Mouse (Mus musculus) heart, embryonic 10.5 days (tissue): ENCODE data around the gene Cdk5rap1. TPM values are rescaled to one million over a fixed set of nuclear protein-coding genes. Genes with fewer than 3 reads are reported as not detected.

Experiments used
- DNase-seq: peaks from one replicate; pipeline ENCODE4 v3.0.0-alpha.2; 2017; ENCODE audit warnings: low spot score
- H3K27ac ChIP-seq: fragments of 300-500 bp; sonication (generic); 2 replicates; pipeline ENCODE4 v1.5.1; 2016; ENCODE audit warnings: mild to moderate bottlenecking
- H3K27me3 ChIP-seq: fragments of 300-500 bp; sonication (generic); 2 replicates; pipeline ENCODE4 v1.6.1; 2016; ENCODE audit warnings: mild to moderate bottlenecking; ENCODE audit not compliant: poor library complexity, insufficient read depth, severe bottlenecking
- H3K36me3 ChIP-seq: fragments of 300-500 bp; sonication (generic); 2 replicates; pipeline ENCODE4 v1.6.1; 2016; ENCODE audit warnings: mild to moderate bottlenecking, moderate library complexity
- H3K4me1 ChIP-seq: fragments of 300-500 bp; sonication (generic); 2 replicates; pipeline ENCODE4 v1.6.1; 2016; ENCODE audit warnings: mild to moderate bottlenecking
- H3K4me3 ChIP-seq: fragments of 300-500 bp; sonication (generic); 2 replicates; pipeline ENCODE4 v1.5.1; 2016; ENCODE audit warnings: mild to moderate bottlenecking, moderate library complexity
- H3K9me3 ChIP-seq: fragments of 300-500 bp; sonication (generic); 2 replicates; pipeline ENCODE4 v1.6.1; 2016; ENCODE audit warnings: mild to moderate bottlenecking, moderate library complexity
- WGBS: fragments of 180-500 bp; shearing (Covaris S2); methylation state at CpG from one replicate; pipeline ENCODE4 v1.1.7; 2016; 5-methylcytosine and 5-hydroxymethylcytosine counted together
- polyA plus RNA-seq: library from polyadenylated mRNA; unstranded; fragments of >200 nt; fragmentation: Nextera tagmentation; extraction: Ambion mirVana; gene quantifications from 2 replicates; pipeline ENCODE4 v1.2.1, GENCODE M21; 2016

Gene Cdk5rap1
- polyA plus RNA-seq, result 15.7 and 18.7 TPM in 2 replicates

DNA sequence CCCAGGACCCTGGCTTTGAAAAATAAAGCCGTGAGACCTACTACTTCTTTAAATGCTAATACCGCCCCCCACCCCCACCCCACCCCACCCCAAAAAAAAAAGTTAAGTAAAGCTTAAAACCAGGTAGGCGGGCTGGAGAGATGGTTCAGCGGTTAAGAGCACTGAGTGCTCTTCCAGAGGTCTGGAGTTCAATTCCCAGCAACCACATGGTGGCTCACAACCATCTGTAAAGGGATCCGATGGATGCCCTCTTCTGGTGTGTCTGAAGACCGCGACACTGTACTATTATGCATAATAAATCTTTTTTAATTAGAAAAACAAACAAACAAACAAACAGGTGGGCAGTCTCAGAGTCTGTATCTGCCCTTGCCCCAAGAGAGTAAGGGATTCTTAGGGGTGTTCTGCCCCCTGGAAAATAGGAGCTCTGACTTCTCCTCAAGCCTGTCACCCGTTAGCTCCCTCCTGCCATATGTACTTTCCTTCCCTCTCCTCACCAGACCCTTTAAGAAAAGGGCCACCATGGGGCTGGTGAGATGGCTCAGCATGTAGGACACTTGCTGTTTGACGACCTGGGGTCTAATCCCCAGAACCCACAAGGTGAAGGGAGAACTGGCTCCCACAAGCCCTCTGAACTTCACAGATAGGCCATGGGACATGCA lies at the start of gene Cdk5rap1:
Gene Cdk5rap1, minus strand, starts transcription at position 169 of the 659 bp plus-strand sequence.
- Histone ChIP-seq H3K27ac (peak within 1 kb of the TSS; percentile 91), H3K9me3 (no peaks in the 10 kb centered on the region), H3K4me3 (peak within 1 kb of the TSS; percentile 81), H3K4me1 (peaks cover 17% of the 10 kb centered on the region), H3K36me3 (peaks cover 23% of the 10 kb centered on the region), H3K27me3 (no peaks in the 10 kb centered on the region)
- no peak for DNase-seq
- whole genome bisulfite sequencing, result 11% methylated on average over 9 of the region's 9 CpGs

DNA sequence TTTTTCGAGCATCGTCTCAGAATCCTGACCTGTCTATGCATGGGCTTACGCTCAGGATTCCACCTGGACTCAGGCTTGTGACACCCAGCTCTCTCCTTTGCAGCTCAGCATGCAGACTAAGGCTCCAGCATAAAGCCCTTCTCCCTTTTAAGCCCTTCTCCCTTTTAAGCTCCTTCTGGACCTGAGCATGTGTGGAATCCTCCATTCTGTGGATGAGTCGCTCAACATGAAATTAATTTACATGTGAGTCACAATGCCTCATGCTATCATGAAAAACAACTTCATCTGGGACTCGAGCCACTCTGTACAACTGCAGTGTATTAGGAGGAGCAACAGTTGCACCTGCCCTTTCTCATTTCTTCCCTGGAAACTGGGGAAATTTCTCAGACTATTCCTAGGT lies 49.4 kb upstream of the Cdk5rap1 start:
- no peak overlapping the region for H3K27ac ChIP-seq

DNA sequence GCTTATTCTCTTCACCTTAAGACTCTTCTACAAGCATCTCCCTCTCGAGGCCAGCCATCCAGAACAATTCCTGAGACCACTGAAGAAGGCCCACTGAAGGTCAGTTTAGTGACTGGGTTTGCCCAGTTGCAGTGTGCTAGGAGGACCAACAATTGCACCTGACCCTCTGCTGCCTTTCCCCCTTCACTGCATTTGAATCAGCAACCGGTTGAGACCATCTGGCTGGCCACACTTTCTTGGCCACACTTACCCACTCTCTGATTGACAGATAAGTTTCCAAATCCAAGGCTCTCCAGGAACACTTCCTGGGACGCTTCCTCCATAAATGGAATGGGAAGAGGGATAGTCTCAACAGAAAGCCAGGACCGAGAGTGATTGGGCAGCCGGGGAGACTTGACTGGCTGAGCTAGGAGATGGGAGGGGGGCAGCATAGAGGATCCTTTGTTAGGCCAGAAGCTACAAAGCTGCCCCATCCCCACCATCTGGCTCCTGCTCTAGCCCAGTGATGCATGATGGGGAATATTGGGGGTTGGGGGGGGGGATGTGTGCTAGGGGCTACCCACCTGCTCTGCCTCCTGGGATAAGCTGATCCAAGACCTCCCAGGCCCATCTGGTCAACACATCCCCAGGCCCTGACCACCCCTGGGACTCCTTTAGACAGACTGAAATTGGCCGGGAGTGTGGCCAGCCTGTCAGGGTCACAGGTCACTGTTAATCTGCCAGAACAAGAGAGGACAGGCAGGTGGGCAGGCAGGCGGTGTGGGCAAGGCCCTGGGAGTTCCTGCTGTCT lies 48.3 kb upstream of the Cdk5rap1 start:
- H3K27ac ChIP-seq, result no peak overlapping the region
- H3K4me1 ChIP-seq, result peaks cover 9% of the 10 kb centered on the region
- no peaks in the 10 kb centered on the region for H3K27me3 ChIP-seq
- DNase-seq, result no peak
- H3K4me3 ChIP-seq, result no peak overlapping the region
- WGBS, result 41% methylated on average over 7 of the region's 7 CpGs
- H3K36me3 ChIP-seq, result no peaks in the 10 kb centered on the region
- H3K9me3 ChIP-seq, result no peaks in the 10 kb centered on the region

More for the DNA sequence above, 49.4 kb upstream of the Cdk5rap1 start:
- WGBS, result 76% methylated on average over 5 of the region's 5 CpGs
- no peak overlapping the region for H3K4me3 ChIP-seq
- DNase-seq, result no peak
- peaks cover 17% of the 10 kb centered on the region for H3K4me1 ChIP-seq
- H3K9me3 ChIP-seq, result no peaks in the 10 kb centered on the region
- H3K27me3 ChIP-seq, result peaks cover 2% of the 10 kb centered on the region
- H3K36me3 ChIP-seq, result no peaks in the 10 kb centered on the region

GRCm38 (mm10) chr2:154419631-154420515 lies 47.1 kb upstream of the Cdk5rap1 start:
- WGBS, result 85% methylated on average over 9 of the region's 9 CpGs
- H3K4me1 ChIP-seq, result peaks cover 9% of the 10 kb centered on the region
- no peaks in the 10 kb centered on the region for H3K9me3 ChIP-seq
- H3K4me3 ChIP-seq, result no peak overlapping the region
- H3K27ac ChIP-seq, result no peak overlapping the region
- no peak for DNase-seq
- H3K27me3 ChIP-seq, result no peaks in the 10 kb centered on the region
- no peaks in the 10 kb centered on the region for H3K36me3 ChIP-seq

DNA sequence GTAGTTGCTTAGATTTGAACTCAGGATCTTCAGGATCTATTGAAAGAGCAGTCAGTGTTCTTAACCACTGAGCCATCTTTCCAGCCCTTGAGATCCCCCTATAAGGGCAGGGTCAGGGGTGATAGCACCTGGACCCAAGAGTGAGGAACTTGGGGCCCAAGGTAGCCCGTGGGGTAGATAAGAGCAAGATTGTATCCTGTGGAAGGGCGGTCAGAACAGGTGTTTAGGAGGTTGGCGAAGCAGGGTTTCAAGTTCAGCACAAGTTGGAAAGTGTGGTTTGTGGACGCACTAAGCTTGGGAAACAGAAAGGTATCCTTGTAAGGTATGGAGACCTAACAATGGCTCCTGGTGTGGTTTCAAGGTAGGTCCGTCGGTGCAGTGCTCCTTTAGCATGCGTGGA lies 45.2 kb upstream of the Cdk5rap1 start:
- Histone ChIP-seq H3K9me3 (no peaks in the 10 kb centered on the region), H3K4me1 (peaks cover 9% of the 10 kb centered on the region), H3K27ac (no peak overlapping the region), H3K36me3 (no peaks in the 10 kb centered on the region), H3K4me3 (no peak overlapping the region), H3K27me3 (no peaks in the 10 kb centered on the region)
- DNase-seq, result no peak
- 87% methylated on average over 7 of the region's 7 CpGs for WGBS

- DNase-seq, result no peak
- Histone ChIP-seq H3K9me3 (no peaks in the 10 kb centered on the region), H3K36me3 (no peaks in the 10 kb centered on the region), H3K4me3 (no peak overlapping the region), H3K27me3 (no peaks in the 10 kb centered on the region), H3K27ac (no peak overlapping the region), H3K4me1 (peaks cover 9% of the 10 kb centered on the region)
- WGBS, result 14% methylated on average over 3 of the region's 3 CpGs
These were observed 44.3 kb upstream of the Cdk5rap1 start for GRCm38 (mm10) chr2:154417107-154417506.

DNA sequence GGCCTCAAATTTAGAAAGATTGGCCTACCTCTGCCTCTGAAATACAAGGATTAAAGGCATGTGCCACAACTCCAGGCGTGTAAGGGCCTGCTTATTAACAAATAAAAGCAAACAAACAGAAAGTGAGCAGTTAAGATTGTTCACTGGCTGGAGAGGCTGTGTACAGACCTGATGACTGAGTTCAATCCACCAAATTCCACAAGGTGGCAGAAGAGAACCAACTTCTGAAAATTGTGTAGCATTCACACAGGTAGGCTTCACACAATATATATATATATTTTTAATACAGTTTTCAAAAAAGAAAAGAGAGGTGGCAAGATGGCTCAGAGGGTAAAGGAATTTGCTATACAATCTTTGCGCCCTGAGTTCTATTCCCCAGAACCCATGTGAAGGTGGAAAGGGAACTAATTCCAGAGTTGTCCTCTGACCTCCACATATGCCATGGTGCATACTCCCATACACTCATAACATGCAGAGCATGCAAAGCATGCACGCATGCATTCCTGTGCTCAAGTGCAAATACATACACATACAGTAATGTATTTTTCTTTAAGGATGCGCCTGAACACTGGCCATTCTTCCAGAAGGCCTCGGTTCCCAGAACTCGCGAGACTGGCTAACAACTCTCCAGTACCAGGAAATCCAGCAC lies 39.3 kb upstream of the Cdk5rap1 start:
- Histone ChIP-seq H3K36me3 (no peaks in the 10 kb centered on the region), H3K4me1 (peaks cover 11% of the 10 kb centered on the region; the same call in 1 of the 2 replicates), H3K27ac (no peak overlapping the region), H3K9me3 (no peaks in the 10 kb centered on the region), H3K4me3 (no peak overlapping the region), H3K27me3 (peaks cover 9% of the 10 kb centered on the region; the same call in 1 of the 2 replicates)
- no peak for DNase-seq
- 64% methylated on average over 7 of the region's 7 CpGs for WGBS

DNA sequence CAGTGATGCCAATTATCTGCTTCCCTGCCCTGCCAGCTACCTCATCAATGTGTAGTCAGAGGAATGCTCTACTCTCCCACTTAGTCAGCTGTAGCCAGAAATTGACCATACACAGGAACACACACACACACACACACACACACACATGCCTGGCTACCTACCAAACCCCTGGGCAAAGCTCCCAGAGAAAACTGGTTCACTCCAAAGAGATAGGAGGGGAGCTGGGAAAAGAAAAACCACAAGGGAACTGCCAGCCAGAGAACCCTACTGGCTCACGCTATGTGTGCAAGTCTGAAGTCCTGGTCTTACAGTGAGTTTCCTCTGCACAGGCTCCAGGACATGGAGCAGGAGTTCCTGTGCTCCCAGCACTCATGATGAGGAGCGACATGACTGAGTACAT lies 37.5 kb upstream of the Cdk5rap1 start:
- Histone ChIP-seq H3K36me3 (no peaks in the 10 kb centered on the region), H3K4me1 (peaks cover 27% of the 10 kb centered on the region; the same call in 1 of the 2 replicates), H3K9me3 (no peaks in the 10 kb centered on the region), H3K4me3 (no peak overlapping the region), H3K27ac (no peak overlapping the region), H3K27me3 (peaks cover 11% of the 10 kb centered on the region; the same call in 1 of the 2 replicates)
- DNase-seq, result no peak
- WGBS, result 71% methylated on average over 2 of the region's 2 CpGs

- Histone ChIP-seq H3K4me3 (peak within 1 kb of the TSS; percentile 87), H3K27me3 (peaks cover 11% of the 10 kb centered on the region; the same call in 1 of the 2 replicates), H3K27ac (peak within 1 kb of the TSS; percentile 93), H3K36me3 (no peaks in the 10 kb centered on the region), H3K4me1 (peaks cover 49% of the 10 kb centered on the region), H3K9me3 (no peaks in the 10 kb centered on the region)
- peak; percentile 94 for DNase-seq
- WGBS, result 3% methylated on average over 83 of the region's 84 CpGs
These were observed 35.0 kb upstream of the Cdk5rap1 start, which contains the start of gene Snta1 for GRCm38 (mm10) chr2:154407643-154408445. Gene Snta1, minus strand, starts transcription at chr2:154408099.

DNA sequence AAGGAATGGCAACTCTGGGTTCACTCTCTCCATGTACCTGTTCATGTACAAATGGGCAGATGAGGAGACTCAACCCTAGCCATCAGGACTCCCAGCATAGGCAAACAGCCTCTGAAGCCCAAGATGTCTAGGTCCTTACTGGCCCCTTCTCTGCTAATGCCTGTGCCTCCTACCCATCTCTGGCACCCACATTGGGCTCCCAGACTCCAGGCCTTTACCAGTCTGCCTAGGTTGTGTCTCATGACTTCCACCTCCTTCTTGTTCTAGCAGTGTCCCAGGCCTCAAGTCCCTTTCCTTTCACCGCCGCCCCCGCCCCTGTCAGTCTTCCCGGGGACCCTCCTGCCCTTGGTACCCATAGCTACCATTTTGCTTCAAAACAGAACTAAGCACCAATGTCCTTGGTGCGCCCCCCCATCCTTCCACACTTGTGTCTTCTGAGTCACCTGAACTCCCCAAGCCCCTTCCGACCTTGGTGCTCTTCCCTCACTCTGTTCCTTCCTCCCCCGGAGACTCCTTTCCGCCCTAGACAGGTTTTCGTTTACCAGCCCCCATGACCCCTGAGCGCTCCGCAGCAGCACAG lies 34.3 kb upstream of the Cdk5rap1 start:
- H3K27ac ChIP-seq, result peak overlapping the region; percentile 93
- H3K9me3 ChIP-seq, result no peaks in the 10 kb centered on the region
- peaks cover 56% of the 10 kb centered on the region for H3K4me1 ChIP-seq
- H3K36me3 ChIP-seq, result no peaks in the 10 kb centered on the region
- H3K27me3 ChIP-seq, result peaks cover 11% of the 10 kb centered on the region; the same call in 1 of the 2 replicates
- no peak for DNase-seq
- WGBS, result 26% methylated on average over 11 of the region's 11 CpGs
- peak overlapping the region; percentile 87 for H3K4me3 ChIP-seq

DNA sequence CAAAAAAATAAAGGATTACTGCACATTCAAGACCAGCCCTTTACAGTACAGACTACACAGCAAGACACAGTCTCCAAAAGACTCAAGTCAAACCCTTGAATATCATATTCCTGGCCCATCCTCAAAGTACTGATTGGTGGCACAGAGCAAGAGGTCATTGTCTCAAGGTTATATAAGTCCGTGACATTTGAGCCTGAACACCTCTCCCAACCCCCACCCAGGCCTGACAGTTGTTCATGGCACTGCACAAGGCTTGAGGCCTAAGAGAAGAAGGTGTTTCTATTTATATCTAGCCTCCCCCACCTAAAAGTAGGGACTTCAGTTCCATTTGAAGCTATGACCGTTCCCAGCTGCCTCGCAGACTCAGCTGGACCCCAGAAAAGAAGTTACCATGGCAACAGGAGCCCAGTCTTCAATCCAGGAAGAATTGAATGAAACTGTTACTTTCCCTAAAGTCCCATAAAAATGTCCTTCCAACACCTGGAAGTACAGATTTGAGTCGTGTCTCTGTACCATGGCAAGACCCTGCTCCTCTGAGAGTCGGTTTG lies 32.7 kb upstream of the Cdk5rap1 start:
- WGBS, result 49% methylated on average over 5 of the region's 5 CpGs
- peak; percentile 47 for DNase-seq
- Histone ChIP-seq H3K4me3 (peak overlapping the region; percentile 27; the same call in 1 of the 2 replicates), H3K4me1 (peaks cover 56% of the 10 kb centered on the region), H3K36me3 (peaks cover 7% of the 10 kb centered on the region; the same call in 1 of the 2 replicates), H3K9me3 (no peaks in the 10 kb centered on the region), H3K27me3 (peaks cover 11% of the 10 kb centered on the region; the same call in 1 of the 2 replicates), H3K27ac (peak overlapping the region; percentile 57)
